Mouse (Mus musculus) kidney, adult 18-20 months (tissue): ENCODE data around the gene Hoxa13.

Experiments used
- DNase-seq: peaks from one replicate; pipeline ENCODE4 v3.0.0; 2021

The Hoxa13 gene

DNA sequence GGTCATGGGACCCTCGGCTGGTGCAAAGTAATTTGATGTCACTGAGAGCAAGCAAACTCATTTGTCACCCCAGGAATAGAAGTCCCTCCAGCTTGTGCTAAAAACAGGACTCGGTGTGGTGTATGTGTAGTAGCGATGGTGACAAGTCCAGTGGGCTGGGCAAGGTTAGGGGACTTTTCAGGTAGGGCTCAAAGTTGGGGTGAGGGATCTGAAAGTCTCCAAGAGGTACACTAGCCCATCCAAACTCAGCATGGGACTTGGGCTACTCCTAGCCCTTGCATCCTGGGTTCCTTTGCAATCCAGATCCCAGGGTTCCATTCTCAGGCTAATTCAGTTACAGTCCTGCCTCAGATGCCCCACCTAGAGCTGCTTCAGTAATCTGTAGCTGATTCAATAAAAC is 8.1 kb upstream of the Hoxa13 start:
- DNase-seq, result no peak

DNA sequence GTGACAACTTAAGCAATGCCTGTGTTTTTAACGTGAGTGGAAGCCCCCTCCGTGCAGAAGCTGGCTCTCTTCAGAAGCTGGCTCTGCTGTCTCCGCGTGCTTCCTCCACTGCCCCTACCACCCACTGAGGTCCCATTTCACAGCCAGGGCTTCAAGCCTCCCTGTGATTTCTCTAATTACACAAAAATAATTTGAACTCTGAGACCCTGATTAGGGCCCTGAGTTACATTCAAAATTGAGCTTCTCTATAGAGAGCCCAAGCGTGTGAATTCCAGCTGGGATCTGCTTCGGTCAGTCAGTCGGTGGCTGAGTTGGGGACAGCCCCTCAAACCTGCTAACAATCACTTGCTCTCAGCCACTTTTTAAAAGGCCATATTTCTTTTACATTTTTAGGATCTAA is 7.7 kb upstream of the Hoxa13 start:
- DNase-seq, result no peak

DNA sequence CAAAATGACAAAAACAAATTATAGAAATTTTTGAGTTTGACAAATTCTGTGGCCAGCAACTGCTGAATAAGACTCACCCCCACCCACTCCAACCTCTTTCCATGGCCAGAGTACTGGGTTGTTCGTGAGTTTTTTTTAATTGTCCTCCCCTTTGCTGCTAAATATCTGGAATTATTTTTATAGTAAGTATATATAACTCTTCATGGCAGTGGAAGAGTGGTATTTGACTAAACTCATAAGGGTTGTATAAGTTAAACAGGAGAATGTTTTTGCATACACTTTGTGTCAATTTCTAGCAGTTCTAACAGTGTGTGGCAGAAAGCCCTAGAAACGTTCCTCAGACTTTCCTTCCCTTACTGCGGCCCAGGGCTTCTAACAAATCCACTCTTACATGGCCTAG is 7.0 kb upstream of the Hoxa13 start:
- no peak for DNase-seq

DNA sequence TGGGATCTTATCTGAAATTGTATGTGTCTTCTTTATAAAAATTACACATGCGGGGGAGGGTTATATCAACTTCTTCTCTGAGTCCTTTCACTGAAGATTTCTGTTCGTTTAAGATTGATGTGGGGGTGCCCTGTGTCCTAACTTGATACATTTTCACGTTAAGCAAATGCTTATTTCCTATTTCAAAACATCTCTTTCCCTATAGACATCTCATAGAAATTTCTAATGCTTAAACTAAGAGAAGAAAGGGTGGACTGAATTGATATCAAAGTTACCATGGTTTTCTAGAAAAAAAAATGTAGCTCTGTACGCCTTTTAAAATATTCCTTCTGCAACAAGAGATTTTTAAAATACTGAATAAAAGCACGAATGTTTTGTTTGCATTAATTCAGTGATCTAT is 6.5 kb upstream of the Hoxa13 start:
- DNase-seq, result no peak

DNA sequence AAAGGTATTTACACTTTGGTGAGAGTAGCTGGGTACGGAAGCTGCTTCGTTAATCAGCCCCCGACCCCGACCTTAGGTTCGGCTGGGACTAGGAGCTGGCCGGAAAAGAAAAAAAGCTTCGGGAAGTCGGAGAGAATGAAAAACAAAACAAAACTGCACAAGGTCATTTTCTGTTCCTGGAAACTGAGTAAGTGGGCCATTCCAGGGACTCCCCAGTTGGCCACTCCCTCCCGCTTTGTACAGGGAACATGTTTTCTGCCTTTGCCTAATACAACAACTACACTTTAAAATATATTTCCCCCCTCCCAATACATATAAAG is 5.9 kb upstream of the Hoxa13 start:
- DNase-seq, result no peak

DNA sequence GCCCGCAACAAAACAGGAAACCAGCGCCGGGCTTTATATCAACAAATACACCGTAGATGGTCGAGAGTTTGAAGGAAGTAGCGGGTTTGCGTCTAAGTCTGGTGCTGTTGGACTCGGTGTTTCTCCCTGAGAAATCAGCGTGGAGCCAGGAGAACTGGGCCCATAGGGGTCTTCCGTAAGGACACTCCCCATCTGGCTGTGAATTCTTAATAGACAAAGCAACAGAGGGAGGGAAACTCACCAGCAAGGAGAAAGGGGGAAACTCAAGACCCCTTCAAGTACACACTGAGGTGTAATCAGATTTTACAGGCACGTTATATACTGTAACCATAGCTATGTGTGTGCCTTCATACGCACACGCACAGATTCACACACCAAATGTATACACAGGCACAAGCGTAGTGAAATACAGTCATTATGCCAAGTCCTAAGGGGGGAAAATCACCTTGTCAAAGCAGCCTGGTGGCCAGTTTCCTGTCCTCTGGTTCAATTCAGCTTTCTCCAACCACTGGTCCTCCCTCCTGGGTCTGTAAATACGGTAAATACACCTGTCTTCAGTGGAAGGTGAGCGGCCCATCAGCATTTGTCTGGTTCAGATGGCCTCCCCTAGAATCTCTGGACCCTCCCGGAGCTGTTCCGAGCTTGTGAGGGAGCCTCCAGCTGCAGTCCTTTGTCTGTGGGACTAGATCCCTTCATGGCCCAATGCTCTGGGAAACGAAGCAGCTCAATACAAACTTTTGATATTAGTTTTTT is 5.4 kb upstream of the Hoxa13 start:
- peak; percentile 26 for DNase-seq

DNA sequence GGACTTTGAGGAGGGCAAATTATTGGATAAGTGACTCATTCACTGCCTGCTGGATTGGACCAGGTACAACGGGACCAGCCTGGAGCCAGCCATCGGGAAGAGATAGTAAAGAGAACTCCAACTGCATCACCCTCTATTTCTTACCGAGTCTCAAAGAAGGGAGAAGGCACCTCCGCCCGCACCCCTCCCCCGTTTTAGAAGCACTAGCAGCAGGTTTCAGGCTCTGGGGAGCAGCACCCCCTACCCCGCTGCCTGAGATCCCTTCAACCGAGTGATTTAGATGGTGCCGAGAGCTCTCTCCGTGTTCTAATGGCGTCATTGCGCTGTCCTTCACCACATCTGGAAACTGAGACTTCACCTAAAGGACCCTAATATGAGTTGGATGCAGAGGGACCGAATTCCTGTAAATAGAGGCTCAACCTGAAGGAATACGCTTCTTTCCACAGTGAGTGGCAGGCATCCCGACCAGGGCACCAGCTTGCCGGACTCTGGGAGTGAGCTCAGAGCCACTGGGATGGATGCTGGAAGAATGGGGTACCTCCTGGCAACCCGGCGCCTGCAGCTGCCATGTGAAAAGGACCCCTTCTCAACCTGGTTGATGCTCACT is 4.7 kb upstream of the Hoxa13 start:
- DNase-seq, result no peak

DNA sequence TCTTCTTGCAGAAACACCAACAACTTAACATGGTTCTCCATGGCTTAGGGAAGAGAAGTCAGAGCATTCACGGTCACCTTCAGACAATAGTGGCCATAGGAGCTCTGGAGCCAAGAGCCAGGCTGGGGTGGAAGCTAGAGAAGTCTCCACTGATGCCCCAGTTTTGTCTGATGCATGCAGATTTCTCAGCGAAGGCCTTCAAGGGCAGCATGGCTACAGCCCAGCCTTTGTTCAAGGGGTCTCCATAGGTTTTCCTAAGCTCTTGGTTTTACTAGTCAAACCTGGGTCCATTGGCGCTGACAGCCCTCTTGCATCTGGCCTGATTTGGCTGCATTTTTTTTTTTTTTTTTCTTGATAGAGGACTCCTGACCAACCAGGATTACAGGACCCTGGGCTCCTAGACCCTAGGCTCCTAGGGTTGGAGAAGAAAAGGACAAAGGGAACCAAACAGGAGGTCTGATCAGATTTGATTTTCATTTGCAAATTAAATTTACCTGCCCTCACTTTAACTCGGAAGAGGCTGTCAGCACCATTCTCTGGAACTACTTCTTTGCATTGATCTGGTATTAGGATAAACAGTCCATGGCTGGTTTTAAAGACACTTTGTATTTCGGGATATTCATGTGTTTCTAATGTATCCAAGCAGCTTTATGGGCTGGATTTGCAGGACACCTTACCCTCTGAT is 3.6 kb upstream of the Hoxa13 start:
- DNase-seq, result no peak

DNA sequence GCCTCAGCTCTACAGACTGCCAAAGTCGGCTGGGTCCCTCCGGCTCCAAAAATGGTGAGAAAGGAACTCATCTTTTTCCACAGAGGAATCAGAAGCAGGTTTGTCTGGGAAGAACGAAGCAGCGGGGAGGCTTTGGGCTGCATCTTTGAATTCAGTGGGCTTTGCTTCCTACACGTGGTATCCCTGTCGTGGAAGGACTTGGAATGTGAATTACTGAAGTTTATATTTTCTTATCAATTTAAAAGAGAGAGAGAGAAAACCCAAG is 2.6 kb upstream of the Hoxa13 start:
- no peak for DNase-seq

DNA sequence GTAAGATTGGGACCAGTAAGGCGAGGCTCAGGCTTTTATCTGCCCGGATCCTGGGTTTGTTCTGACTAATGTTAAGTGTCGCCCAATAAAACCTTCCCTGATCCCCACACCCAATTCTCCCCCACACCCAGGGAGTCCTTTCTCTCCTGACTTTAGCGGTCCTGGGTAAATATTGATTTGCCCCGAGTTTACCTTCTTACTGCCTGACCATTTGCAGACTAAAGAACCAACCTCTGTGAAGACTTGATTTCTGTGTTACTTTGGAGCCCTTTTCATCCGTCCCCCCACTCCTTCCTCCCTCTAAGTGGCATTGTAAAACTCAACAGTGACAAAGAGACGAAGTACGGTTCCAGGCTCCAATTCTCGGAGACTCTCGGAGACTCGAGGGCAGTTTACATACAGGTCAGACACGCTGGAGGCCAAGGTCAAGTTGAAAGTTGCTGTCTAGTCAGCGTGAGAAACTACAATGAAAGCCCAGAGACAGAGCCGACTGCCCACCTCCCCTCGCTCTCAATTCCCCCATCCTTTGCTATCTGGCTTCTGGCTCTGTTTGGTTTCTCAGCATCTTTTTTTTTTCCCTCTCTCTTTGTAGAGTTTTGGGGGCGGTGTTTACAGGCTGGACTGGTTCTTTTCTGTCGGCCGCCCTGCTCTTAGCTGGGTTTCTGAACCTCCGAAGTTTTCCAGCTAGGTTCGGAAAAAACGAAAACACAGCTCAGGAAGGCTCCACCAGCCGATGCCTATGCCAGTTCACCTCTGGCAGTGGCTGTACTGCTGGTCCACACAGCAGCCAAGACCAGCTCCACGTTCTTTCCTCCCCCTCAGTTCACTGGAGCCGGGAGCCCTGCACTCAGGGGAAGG is 2.0 kb upstream of the Hoxa13 start:
- peak; percentile 34 for DNase-seq

DNA sequence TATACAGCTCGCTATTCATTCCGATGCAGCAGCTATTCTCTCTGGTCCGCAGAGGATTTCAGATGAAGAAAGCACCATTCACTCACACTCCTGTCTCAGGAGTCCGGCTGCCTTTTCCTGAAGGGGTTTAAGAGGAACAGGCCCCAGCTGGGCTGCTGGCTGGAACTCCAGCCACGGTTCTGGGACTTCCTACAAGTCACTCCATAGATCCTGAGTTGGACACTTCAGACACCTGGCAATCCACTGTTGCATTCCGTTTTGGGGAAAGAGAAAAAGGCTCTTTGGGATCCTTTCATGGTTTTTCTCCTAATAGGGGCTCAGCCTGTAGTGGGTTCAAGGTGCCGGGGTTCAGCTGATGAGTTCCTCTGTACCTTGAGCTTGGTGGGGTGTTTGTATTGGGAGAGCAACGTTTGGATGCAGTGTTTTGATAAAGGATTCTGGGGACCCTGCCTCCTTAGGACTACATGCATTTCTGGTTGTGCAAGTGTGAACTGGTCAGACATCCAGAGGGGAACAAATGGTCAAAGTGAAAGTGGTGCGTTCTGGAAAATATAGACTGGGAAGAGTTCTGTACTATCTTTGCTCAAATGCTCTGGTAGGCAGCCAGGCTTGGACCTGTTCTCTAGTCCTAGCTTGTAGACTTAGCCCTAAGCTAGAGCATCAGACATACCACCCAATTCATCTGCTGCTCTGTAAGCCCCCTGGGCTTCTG is 1.2 kb upstream of the Hoxa13 start:
- peak; percentile 33 for DNase-seq

DNA sequence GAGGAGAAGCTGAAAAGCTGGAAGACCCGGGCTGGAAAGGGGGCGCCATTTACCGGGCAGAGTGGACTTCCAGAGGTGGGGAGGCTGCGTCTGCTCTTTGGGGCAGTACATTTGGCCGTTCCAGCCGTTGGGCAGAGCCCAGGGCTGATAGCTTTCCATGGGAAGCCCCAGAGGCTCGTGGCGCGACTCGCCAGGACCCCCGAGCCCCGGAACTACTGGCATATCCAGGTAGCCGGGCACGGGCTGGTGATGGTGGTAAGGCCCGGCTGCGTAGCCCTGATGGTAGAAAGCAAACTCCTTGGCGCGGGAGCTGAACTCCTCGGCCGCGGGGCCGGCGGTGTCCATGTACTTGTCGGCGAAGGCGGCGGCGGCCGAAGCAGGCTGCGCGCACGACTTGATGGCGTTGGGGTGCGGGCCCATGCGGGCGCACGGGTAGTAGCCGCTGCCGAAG is 844 bp downstream of the Hoxa13 start:
- peak; percentile 51 for DNase-seq

DNA sequence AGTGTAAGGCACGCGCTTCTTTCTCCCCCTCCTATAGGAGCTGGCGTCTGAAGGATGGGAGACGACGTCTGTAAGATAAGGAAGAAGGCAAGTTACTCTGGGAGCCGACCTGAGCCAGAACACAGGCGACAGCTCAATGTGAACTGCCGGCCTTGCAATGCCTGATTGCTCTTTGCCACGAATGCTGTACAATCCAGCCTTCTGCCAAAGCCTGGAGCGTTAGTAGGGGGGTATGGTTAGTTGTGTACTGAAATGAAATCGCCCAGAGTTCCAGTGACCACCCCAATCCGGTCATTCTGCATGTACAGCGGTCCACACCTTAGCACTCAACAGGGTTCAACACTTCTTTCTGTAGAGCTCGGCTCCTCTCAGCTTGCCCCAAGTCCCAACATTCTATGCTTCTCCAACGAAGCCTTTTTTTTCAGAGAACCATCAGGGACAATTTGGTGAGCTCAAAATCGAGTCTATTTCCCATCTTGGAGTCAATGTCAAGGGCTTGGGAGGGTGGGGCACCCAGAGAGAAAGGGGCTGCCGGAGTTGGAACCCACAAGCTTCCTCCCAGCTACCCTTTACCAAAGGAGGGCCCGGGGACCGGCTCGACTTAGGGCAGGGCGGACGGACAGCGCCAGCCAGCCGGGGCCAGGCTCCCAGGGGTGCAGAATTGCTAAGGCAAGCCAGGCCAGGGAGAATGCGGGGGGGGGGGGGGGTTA is 1.4 kb downstream of the Hoxa13 start:
- DNase-seq, result peak; percentile 53

DNA sequence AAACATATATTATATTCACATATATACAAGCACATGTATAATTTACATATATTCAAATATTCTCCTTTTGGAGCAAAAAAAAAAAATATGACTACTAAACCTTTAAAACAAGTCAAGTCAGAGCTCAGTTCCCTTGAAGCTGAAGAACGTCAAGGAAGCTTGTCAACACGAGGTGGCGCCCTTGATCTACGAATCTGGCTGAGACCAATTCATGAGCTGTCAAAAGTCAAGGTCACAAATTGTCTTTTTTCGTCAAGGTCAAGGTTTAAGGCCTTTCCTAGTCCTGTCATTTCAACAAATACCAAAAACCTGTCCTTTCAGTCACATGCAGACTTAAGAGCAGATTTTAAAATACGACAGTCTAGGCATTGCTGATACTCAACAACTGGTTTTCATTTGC is 3.7 kb downstream of the Hoxa13 start:
- peak; percentile 88 for DNase-seq

DNA sequence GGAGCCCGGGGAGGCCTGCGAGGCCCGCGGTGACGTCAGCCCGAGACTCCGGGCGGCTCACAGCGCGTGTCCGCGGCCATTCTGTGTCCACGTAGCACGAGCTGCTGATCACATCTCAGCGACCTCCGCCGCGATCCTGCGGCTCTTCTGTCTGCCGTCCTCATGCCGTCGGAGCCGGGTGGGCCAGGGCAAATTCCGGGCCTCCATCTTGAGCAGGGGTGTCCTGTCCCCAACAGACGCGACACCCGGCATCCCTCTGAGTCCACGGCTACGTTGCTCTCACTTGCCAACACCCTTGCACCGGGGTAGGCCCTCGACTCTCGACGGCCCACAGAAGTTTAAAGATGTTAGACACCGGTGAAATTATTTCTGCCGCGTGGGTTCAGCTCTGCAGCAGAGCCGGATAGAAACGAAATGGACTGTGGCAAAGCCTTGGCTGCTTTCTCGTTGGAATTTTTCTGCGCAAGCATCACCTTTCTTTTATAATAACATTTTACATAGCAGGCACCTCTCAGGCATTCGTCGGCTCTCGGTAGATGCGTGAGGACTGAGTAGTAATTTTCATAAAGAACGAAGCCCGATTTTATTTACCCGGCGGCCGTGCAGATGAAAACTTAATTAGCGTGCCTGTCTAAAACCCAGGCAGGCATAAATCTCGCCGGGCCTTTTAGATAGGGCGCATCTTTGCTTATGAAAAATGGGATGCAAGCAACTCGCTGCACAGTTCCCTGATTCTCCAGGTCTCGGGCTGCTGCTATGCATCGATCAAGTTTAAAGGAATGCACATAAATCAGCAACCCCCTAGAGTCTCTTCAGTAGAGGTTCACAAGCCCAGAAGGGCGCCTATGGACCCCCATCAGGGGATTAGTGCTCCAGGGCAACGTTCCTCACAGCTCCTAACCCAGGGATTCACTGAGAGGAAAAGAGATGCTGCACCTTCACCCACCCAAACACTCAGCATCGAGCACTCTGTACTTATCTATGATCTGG is 6.9 kb downstream of the Hoxa13 start:
- peak; percentile 48 for DNase-seq

DNA sequence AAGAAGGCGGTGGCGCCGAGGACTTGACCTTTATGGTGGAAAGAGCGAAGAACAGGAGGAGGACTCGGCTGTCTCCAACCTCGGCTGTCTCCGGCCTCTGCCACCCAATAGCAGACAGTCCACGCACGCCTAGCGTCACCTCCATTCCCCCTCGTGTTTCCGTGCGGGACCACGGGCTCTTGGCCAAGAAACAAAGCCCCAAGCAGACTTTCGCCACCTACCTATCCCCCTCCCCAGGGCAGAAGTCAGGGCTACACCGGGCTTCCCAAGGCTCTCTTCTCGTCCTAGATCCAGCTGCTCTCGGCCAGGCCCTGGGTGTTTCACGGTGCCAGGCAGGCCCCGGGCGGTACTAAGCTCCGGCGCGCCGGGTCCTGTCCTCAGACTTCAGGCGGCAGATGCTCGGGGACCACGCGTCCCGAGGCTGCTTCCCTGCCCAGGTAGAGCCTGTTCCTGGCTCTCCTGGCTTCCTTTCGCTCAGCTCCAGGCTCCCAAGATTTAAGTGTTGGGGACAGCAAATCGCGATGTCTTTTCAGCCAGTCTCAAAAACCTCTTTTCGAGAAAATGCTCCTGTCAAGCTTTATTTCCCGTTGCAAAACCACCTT is 7.8 kb downstream of the Hoxa13 start:
- no peak for DNase-seq

DNA sequence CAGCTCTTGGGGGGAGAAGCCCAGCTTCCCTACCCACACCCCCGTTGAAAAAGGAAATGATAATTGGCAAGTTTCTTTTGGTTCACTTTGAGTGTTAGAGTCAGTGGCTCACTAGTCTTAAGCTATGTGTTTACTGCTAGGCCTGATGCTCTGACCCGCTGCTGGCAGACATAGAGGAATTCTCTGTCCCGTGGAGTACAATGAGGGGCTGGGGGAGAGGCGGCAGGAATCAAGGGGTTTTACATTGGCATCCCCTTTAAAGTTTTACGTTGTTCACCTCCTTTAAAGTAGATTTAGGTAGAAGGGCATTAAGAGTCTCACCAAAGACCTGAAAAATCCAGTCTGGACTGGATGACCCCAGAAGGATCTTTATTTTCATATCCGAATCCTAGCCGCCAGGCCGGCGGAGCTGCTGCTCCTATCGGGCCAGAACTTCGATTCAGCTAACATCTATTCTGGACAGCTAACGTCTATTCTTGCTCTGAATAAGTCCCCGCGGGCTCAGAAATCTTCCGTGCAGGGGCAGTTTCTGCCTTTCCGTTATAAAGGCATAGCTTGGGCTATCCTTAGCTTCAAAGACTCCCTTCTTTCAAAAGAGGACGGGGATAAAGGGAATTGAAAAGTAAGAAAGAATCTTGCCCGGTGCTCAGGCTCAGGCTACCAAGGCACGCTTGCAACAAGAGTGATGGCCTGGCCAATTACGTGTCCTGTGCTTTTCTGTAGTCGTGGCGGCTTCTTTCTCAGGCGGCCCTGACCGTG is 8.5 kb downstream of the Hoxa13 start:
- DNase-seq, result no peak

DNA sequence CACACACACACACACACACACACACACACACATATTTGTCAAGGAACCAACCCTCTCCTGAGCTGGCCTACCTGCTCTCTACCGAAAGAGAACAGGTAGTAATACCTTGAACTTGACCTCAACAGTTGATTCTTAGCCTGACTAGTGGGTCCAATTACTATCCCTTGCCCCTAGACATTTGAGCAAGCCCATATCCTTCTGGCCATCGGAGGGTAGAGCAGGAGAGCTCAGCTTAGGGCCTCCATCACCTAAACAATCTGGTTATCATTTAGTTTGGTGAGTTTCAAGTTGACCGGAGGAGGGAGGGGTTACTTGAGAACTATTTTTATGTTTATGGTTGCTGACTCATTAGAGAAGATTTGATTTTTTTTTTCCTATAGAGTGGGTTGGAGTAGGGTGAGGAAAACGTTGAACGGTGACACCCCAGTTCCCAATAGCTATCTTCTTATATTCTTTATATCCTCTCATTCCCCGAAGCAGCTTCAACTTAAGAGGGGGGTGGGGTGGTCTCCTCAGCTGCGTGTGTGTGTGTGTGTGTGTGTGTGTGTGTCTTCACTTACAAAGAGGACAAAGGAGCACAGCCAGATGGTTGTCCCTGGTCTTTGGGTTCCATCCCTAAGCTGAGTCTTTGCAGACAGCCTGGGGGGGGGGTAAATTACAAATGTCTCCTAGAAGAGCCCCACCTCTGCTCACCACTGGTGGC is 9.4 kb downstream of the Hoxa13 start:
- DNase-seq, result no peak

DNA sequence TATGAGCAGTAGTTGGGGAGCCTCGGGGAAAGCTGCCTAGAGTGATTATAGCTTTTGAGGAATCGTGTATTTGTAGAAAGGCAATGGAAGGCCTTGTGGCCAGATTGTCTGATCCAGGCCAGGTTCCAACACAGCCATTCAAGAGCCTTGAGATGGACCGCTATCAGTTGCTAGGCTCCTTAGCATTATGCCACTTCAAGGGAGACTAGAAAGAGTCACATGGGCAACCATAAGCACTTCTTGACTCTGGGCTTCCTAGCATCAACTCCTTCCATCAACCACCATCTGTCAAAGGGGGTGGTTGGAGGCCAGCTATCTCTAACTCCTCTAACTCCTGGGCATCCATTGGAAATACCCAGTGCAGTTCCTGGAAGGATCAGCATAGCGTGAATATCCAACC is 10.9 kb downstream of the Hoxa13 start:
- no peak for DNase-seq
